Mouse (Mus musculus) ES-E14 (cell line): Measurements from ENCODE around the gene Fcrl1. TPM values are rescaled to one million over a fixed set of nuclear protein-coding genes. Genes with fewer than 3 reads are reported as not detected.
"Not testable (repeated sequence)": the region's sequence is repeated elsewhere in the genome, so short reads cannot be mapped to it uniquely, and the experiment has no call there.

Experiments
- DNase-seq: peaks from one replicate; pipeline ENCODE4 v3.0.0-alpha.2; 2013; ENCODE audit warnings: low read depth, low spot score
- H3K27ac ChIP-seq: 2 replicates; pipeline ENCODE4 v1.5.1; 2012; ENCODE audit warnings: low read depth, mild to moderate bottlenecking, low read length, moderate library complexity, mixed read lengths; ENCODE audit not compliant: poor library complexity, insufficient read depth, severe bottlenecking
- H3K36me3 ChIP-seq: 2 replicates; pipeline ENCODE4 v1.6.1; 2012; ENCODE audit warnings: mild to moderate bottlenecking, low read length, moderate library complexity, mixed read lengths; ENCODE audit not compliant: control insufficient read depth, poor library complexity, insufficient read depth, severe bottlenecking
- H3K4me1 ChIP-seq, 2 experiments: fragments of 150-350 bp in 1 of 2; sonication (generic) in 1 of 2; 2 replicates each; pipeline ENCODE4 v1.6.1; 2012; ENCODE audit warnings: low read length in 2 of 2, mild to moderate bottlenecking in 1 of 2, mixed read lengths in 1 of 2; ENCODE audit not compliant: control insufficient read depth in 2 of 2, insufficient read depth in 2 of 2, poor library complexity in 1 of 2
- H3K4me3 ChIP-seq, 2 experiments: fragments of 150-350 bp in 1 of 2; sonication (generic) in 1 of 2; 2 replicates each; pipeline ENCODE4 v1.5.1; 2012; ENCODE audit warnings: low read length in 2 of 2, low read depth in 1 of 2, mild to moderate bottlenecking in 1 of 2, mixed read lengths in 1 of 2; ENCODE audit not compliant: insufficient read depth in 1 of 2, poor library complexity in 1 of 2, severe bottlenecking in 1 of 2
- H3K9ac ChIP-seq: 2 replicates; pipeline ENCODE4 v1.6.1; 2012; ENCODE audit warnings: low read depth, mild to moderate bottlenecking, low read length, mixed read lengths; ENCODE audit not compliant: poor library complexity, insufficient read depth, severe bottlenecking
- H3K9me3 ChIP-seq: fragments of 150-350 bp; sonication (generic); 2 replicates; pipeline ENCODE4 v1.6.1; 2012; ENCODE audit warnings: low read depth, mild to moderate bottlenecking, low read length; ENCODE audit not compliant: control insufficient read depth, insufficient read depth
- CHD2 ChIP-seq: IDR thresholded peaks from 2 replicates; pipeline ENCODE4 v1.6.1; 2014; ENCODE audit warnings: mild to moderate bottlenecking, low read depth, low read length, inconsistent platforms
- HCFC1 ChIP-seq: IDR thresholded peaks from 2 replicates; pipeline ENCODE4 v1.6.1; 2012; ENCODE audit warnings: low read length, inconsistent platforms, borderline replicate concordance; ENCODE audit not compliant: insufficient read depth
- MAFK ChIP-seq: IDR thresholded peaks from 2 replicates; pipeline ENCODE4 v1.6.1; 2014; ENCODE audit warnings: mild to moderate bottlenecking, low read depth, low read length, inconsistent platforms; ENCODE audit not compliant: insufficient read depth
- ZC3H11A ChIP-seq: IDR thresholded peaks from 2 replicates; pipeline ENCODE4 v1.6.1; 2012; ENCODE audit warnings: low read depth, mild to moderate bottlenecking, inconsistent platforms, low read length, borderline replicate concordance
- ZNF384 ChIP-seq: IDR thresholded peaks from 2 replicates; pipeline ENCODE4 v1.6.1; 2012; ENCODE audit warnings: low read depth, low read length, inconsistent platforms
- in situ Hi-C, 2 experiments: fragments of 600-800 bp; cut with MboI; formaldehyde crosslinking; loops; one replicate each; pipeline ENCODE4 v1.15.1; 2025; ENCODE audit warnings: low sequenced_read_pairs in 2 of 2, inconsistent platforms in 1 of 2; ENCODE audit not compliant: unreplicated experiment in 2 of 2
- total RNA-seq: library from RNA; depleted of rRNA; stranded (reverse); fragments of 300-350 nt; gene quantifications from 2 replicates; pipeline ENCODE4 v1.2.3, GENCODE M21; 2012; rRNA removed

The Fcrl1 gene
- total RNA-seq: 0.27 and 0.32 TPM in 2 replicates

- Histone ChIP-seq H3K9me3 (no peaks in the 10 kb centered on the region), H3K27ac (no peak within 1 kb of the TSS; the same call in 1 of the 2 replicates), H3K4me1 (peaks cover 3 to 10% of the 10 kb centered on the region in 2 experiments; a peak in 2 of 4 replicates), H3K36me3 (no peaks in the 10 kb centered on the region), H3K9ac (peak within 1 kb of the TSS; percentile 71; the same call in 1 of the 2 replicates), H3K4me3 (peak within 1 kb of the TSS; percentile 8 to 39; a peak in 1 of 4 replicates)
- in situ Hi-C loops: no loop called here
- DNase-seq: peak; percentile 11
- TF ChIP-seq HCFC1 (no peak), MAFK (no peak), CHD2 (no peak), ZNF384 (no peak), ZC3H11A (no peak)
Observed at GRCm38 (mm10) chr3:87376195-87377165, at the start of gene Fcrl1. TSS of gene Fcrl1 (plus strand) at chr3:87376387.

GRCm38 (mm10) chr3:87337899-87338298, 38.3 kb upstream of the Fcrl1 start:
- Histone ChIP-seq H3K9ac (no peak overlapping the region), H3K4me1 (no peaks in the 10 kb centered on the region), H3K27ac (no peak overlapping the region), H3K36me3 (no peaks in the 10 kb centered on the region), H3K9me3 (no peaks in the 10 kb centered on the region), H3K4me3 (no peak overlapping the region)
- DNase-seq: no peak
- in situ Hi-C loops: no loop called here
- TF ChIP-seq ZNF384 (no peak), HCFC1 (no peak), CHD2 (no peak), ZC3H11A (no peak), MAFK (no peak)

GRCm38 (mm10) chr3:87350992-87351391, 25.2 kb upstream of the Fcrl1 start:
- DNase-seq, H3K27ac ChIP-seq, H3K4me3 ChIP-seq, H3K9ac ChIP-seq, H3K9me3 ChIP-seq, H3K4me1 ChIP-seq, H3K36me3 ChIP-seq, in situ Hi-C loops: not testable (repeated sequence)

- in situ Hi-C loops: no loop called here
- H3K4me3 ChIP-seq: no peak within 1 kb of the TSS
- no peak for TF ChIP-seq MAFK
- TF ChIP-seq HCFC1: no peak
- TF ChIP-seq ZC3H11A: no peak
- TF ChIP-seq CHD2: no peak
- TF ChIP-seq ZNF384: no peak
Observed at GRCm38 (mm10) chr3:87357581-87357980, 18.6 kb upstream of the Fcrl1 start, which contains the start of gene Cd5l. TSS of gene Cd5l (plus strand) at chr3:87357881.

More at GRCm38 (mm10) chr3:87357581-87357980, 18.6 kb upstream of the Fcrl1 start, which contains the start of gene Cd5l:
- Histone ChIP-seq H3K4me1 (no peaks in the 10 kb centered on the region), H3K9ac (no peak within 1 kb of the TSS), H3K9me3 (no peaks in the 10 kb centered on the region), H3K36me3 (no peaks in the 10 kb centered on the region), H3K27ac (no peak within 1 kb of the TSS)
- DNase-seq: no peak
